Mouse (Mus musculus) brain, embryonic 18.5 days (tissue): ENCODE measurements at regions not wholly inside any gene's neighbourhood (a gene's known extent, or its start where the extent isn't known, plus 50 kb on each side); places are given as distances from the start of the nearest gene placed in this dataset.

Experiments used
- DNase-seq: peaks from one replicate; pipeline ENCODE4 v3.0.0-alpha.2; 2012; ENCODE audit warnings: low read depth, low spot score

GRCm38 (mm10) chr1:75997222-75997621 lies 451.2 kb downstream of the Slc4a3 start:
- no peak for DNase-seq

- DNase-seq, result peak; percentile 14
Observed at GRCm38 (mm10) chr1:76001124-76001523, 455.1 kb downstream of the Slc4a3 start.

- DNase-seq, result no peak
Observed at GRCm38 (mm10) chr1:76009601-76010000, 463.5 kb downstream of the Slc4a3 start.

- DNase-seq, result no peak
Observed at GRCm38 (mm10) chr1:76010212-76010800, 464.2 kb downstream of the Slc4a3 start.

- DNase-seq, result no peak
Observed at GRCm38 (mm10) chr1:76018588-76018987, 472.5 kb downstream of the Slc4a3 start.

GRCm38 (mm10) chr1:76019071-76019470 lies 473.0 kb downstream of the Slc4a3 start:
- DNase-seq, result no peak

GRCm38 (mm10) chr1:76024650-76025049 lies 478.6 kb downstream of the Slc4a3 start:
- DNase-seq, result no peak

- DNase-seq, result no peak
Observed at GRCm38 (mm10) chr1:76025389-76025788, 479.3 kb downstream of the Slc4a3 start.

- no peak for DNase-seq
Observed at GRCm38 (mm10) chr1:76029059-76029458, 483.0 kb downstream of the Slc4a3 start.

GRCm38 (mm10) chr1:76031171-76031922 lies 485.3 kb downstream of the Slc4a3 start:
- DNase-seq, result no peak

GRCm38 (mm10) chr1:76031923-76032285 lies 485.8 kb downstream of the Slc4a3 start:
- no peak for DNase-seq

GRCm38 (mm10) chr1:76032626-76033025 lies 486.6 kb downstream of the Slc4a3 start:
- DNase-seq, result no peak

GRCm38 (mm10) chr1:76036316-76036715 lies 490.2 kb downstream of the Slc4a3 start:
- DNase-seq, result no peak

- no peak for DNase-seq
Observed at GRCm38 (mm10) chr1:76039029-76039655, 493.1 kb downstream of the Slc4a3 start.

GRCm38 (mm10) chr1:76039661-76040060 lies 493.6 kb downstream of the Slc4a3 start:
- DNase-seq, result no peak

- no peak for DNase-seq
Observed at GRCm38 (mm10) chr1:76050264-76050663, 504.2 kb downstream of the Slc4a3 start.

GRCm38 (mm10) chr1:76053378-76054171 lies 507.5 kb downstream of the Slc4a3 start:
- DNase-seq, result no peak

- DNase-seq, result no peak
Observed at GRCm38 (mm10) chr1:76065783-76066182, 519.7 kb downstream of the Slc4a3 start.

- no peak for DNase-seq
Observed at GRCm38 (mm10) chr1:76070831-76071321, 524.8 kb downstream of the Slc4a3 start.

- no peak for DNase-seq
Observed at GRCm38 (mm10) chr1:76075213-76075612, 529.1 kb downstream of the Slc4a3 start.

GRCm38 (mm10) chr1:76075685-76076455 lies 529.8 kb downstream of the Slc4a3 start:
- no peak for DNase-seq
